ENCODE assay signal across 12 mouse cellular contexts in the genomic region with DNA sequence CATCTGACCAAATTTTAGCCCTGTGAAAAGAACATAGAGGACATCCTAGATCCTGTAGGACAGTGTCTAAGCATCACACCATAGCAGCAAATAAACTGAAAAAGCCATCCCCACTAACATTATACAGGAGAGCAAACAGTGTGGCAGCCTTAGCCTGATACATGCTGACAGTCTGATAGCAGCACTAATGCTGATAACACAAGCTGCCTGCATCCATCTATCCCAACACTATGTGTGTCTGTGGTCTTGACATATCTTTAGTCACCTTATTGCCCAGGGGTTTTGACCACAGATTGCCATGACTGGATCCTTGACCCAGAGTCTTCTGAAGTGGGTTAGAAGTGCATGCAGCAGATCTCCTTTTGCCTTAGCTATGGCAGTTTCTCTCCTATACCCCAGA.
"Had no signal": no experiment of that assay in that cellular context is flagged by ENCODE, and none has a peak within 500 bp of the region (broad histone marks: within the 10 kb centered on the region; RNA-seq: fewer than 3 reads in every experiment).

No protein-coding gene starts in this region.

- ATAC-seq: midbrain, embryonic 16.5 days had no signal

- H3K27me3 ChIP-seq: kidney, embryonic 15.5 days; limb, embryonic 13.5 days; megakaryocyte, embryonic 14.5 days; midbrain, embryonic 12.5 days had no signal

- H3K27ac ChIP-seq: kidney, embryonic 15.5 days; limb, embryonic 13.5 days; midbrain, embryonic 12.5 days had no signal

- H3K9ac ChIP-seq: kidney, embryonic 15.5 days; limb, embryonic 13.5 days; midbrain, embryonic 12.5 days had no signal

- H3K4me1 ChIP-seq: kidney, embryonic 15.5 days; limb, embryonic 13.5 days; midbrain, embryonic 12.5 days had no signal

- H3K9me3 ChIP-seq: kidney, embryonic 15.5 days; limb, embryonic 13.5 days; megakaryocyte, embryonic 14.5 days; midbrain, embryonic 12.5 days had no signal

- DNase-seq: kidney, adult 2 months; kidney, postnatal 14 days; left cerebral cortex, postnatal 4 days; lung, adult 18-20 months; right cerebral cortex, adult 18-20 months; right cerebral cortex, postnatal 25 days; thymus, postnatal 4 days had no signal

- H3K4me2 ChIP-seq: kidney, embryonic 15.5 days; limb, embryonic 13.5 days; midbrain, embryonic 12.5 days had no signal

- H3K4me3 ChIP-seq: kidney, embryonic 15.5 days; limb, embryonic 13.5 days; megakaryocyte, embryonic 14.5 days; midbrain, embryonic 12.5 days had no signal
